Mouse (Mus musculus): ENCODE data around the gene Apoh. TPM values are rescaled to one million over a fixed set of nuclear protein-coding genes. Genes with fewer than 3 reads are reported as not detected.

Gene Apoh
- total and polyA plus RNA-seq, 3 experiments = 0.41 to 8.7 (median 0.86) TPM

Other genes with a start within 250 kb of the Apoh start
- gene Prkca, start 574 bp downstream of the Apoh start, total RNA-seq (2021) = 1 to 10 TPM; 8.5 to 9.7 TPM
- 1.3 TPM in 2 replicates for gene Prkca, start 574 bp downstream of the Apoh start, polyA plus RNA-seq (2012; rRNA removed)
- gene Cep112, start 81.8 kb downstream of the Apoh start, total RNA-seq (2021) = 10 to 100 TPM in 1 of 2 experiments, 1 to 10 TPM in 1; 9.0 to 12.0 TPM
- gene Cep112, start 81.8 kb downstream of the Apoh start, polyA plus RNA-seq (2012; rRNA removed) = 0.17 and 0.48 TPM in 2 replicates